Mouse (Mus musculus) testis, postnatal 14 days (tissue): ENCODE measurements around the gene Ptk6.
A peak's percentile ranks its signal among the peaks of the same experiment; 100 is the strongest.

Experiments
- DNase-seq: peaks from one replicate; pipeline ENCODE4 v3.0.0; 2021; ENCODE audit warnings: low spot score

Ptk6 gene

DNA sequence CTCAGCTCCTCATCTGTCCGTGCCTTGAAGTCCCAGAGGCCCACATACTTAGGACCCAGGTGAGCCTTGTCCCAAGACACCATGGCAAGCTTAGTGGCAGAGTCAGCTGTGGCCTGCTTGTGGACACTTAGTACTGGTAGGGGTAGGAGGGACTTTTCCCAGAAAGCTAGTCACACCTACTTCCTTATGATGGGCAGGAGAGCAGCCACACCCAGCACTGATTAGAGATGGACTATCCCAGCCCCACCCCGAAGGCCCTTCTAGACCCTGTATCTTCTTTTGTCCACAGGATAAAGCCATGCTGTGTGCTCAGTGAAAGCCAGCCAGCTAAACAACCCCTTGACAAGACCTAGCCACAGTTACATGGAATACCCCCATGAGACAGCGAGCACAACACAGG, at the start of gene Ptk6:
TSS of gene Ptk6 (minus strand) at position 368 of the 400 bp plus-strand sequence.
- no peak for DNase-seq

- DNase-seq = no peak
Measured at GRCm38 (mm10) chr2:181251841-181252240, 49.3 kb upstream of the Ptk6 start.

GRCm38 (mm10) chr2:181249217-181249616, 46.6 kb upstream of the Ptk6 start:
- DNase-seq = no peak

DNA sequence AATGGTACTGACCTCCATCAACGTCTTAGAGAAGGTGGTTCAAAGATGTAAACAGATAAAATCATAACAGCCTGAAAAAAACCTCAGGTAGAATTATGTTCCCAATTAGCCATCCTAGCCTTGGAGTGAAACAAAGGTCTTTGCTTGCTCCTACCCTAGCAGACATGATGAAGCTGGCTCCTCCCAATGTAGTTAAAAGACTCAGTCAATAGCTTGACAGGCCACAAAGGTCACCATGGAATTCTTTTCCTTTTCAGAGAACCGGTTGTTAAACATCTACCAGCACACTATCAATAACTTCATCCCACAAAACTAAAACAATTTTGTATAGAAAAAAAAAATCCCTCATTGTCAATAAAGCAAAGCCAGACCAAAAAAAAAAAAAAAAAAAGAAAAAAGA, 42.4 kb upstream of the Ptk6 start:
- DNase-seq = no peak

- DNase-seq = no peak
Measured at GRCm38 (mm10) chr2:181243706-181244394, 41.3 kb upstream of the Ptk6 start.

GRCm38 (mm10) chr2:181242314-181242665, 39.7 kb upstream of the Ptk6 start:
- no peak for DNase-seq

DNA sequence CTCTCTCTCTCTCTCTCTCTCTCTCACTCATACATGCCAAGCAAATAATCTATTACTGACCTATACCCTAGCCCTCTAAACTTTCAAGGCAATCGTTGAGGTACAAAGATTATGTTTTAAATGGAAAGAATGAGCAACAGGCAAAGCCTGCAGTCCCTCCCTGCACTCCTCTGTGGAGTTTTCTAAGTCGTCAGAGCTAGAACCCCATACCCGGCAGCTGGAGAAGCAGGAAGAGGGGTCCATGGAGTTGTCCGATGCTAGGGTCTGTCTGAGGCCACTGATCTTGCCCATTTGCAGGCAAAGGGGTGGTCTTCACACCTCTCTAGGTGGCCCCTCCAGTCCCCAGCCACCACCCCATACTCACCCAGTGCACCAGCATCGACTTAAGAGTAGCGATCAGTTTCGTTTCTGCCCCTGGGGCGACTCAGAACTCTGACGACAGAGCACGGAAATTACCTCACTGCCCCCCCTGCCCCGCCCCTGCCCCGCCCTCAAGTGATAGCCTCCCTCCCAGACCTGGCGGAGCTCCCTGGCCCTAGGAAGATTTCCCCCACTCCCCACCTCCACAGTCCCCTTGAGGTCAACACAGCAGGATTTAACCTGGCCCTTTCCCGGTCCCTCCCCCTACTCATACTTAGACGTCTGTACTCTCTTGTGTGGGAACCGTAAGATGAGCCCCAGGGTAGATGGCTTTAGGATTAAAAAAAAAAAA, 39.2 kb upstream of the Ptk6 start, which contains the start of gene Helz2:
TSS of gene Helz2 (minus strand) at position 426 of the 712 bp plus-strand sequence.
- DNase-seq = no peak

DNA sequence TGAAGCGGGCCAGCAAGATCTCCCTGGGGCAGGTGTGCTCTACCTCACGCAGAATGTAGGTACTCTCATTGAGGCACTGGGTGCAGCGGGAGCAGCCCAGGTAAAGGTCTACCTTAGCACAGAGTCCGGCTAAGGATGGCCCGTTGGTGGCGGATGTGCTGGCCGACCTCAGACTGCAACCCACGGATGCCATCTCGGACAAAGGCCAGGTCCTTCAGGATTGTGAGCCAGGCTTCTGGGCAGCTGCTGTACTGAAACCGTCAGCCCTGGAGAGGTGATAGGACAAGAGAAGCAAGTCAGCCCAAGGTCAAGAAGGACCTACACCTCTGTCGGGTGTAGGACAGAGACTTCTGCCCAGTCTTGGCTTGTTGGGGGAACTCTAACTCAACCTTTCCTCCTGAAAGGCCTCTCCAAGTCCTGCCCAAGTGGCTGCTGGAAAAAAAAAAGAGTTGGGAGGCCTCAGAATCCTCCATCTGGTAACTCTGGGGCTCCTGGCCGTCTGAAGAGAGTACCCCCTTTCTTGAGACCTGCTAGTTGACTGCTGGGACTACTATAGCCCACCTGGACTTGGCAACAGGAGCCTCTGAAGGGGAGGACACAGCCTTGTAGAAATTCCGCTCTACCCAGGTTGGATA, 38.3 kb upstream of the Ptk6 start:
- no peak for DNase-seq

DNA sequence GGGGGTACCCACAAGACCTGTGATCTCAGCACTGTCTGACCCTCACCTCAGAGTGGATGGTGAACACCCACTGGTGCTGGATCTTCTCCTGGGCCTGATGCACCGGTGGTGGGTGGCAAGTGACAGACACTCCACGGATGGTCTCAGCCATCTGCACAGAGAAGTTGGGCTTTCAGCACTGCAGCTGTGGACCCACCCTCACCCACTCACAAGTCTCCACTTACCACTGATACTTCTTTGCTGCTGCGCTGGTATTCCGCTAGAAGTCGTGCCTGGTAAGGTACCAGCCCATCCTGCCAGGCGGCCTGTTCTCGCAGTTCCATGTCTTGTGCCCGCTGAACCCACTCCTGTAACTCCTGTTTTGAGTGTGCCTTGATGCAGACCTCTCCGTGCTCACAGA, 36.7 kb upstream of the Ptk6 start:
- DNase-seq = no peak

- no peak for DNase-seq
Measured at GRCm38 (mm10) chr2:181238861-181239260, 36.3 kb upstream of the Ptk6 start.

GRCm38 (mm10) chr2:181238091-181238610, 35.6 kb upstream of the Ptk6 start:
- DNase-seq = no peak

- DNase-seq = no peak
Measured at GRCm38 (mm10) chr2:181237251-181238014, 34.8 kb upstream of the Ptk6 start.

DNA sequence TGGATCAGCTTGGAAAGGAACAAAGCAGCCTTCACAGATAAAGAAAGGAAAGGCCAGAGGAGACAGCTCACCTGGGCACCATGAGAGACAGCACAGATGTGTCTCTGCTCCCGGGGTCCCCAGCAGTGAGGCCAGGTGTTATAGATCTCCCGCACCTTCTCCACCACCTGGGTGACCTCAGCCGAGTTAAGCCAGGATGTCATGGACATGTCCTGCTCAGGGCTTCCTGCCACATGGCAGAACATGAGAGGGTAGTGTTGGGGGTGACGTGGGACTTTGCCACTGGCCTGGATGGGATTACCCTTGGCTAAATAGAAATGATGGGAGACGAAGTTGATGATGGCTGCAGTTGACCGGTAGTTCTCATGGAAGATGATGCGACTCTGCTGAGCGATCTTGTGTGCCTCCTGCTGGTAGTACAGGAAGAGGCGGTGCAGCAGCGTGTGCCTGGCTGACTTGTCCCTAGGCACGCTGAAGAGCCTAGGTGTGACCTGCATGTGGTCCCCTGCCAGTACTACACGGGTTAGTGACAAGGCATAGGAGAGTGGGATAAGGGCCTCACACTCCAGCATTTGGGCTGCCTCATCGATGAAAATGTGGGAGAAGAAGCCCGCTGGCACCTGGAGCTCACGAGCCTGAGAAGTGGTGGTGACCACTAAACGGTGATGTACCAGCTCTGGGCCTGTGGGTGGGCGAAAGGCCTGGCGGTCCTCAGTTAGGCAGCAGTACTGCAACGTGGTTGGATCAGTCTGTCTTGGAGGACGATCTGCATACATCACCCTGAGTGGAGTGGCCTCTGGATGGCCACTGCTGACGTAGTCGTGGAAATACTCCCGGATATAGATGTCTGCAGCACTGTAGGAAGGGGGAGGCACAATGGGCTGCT, 33.3 kb upstream of the Ptk6 start:
- DNase-seq = no peak

DNA sequence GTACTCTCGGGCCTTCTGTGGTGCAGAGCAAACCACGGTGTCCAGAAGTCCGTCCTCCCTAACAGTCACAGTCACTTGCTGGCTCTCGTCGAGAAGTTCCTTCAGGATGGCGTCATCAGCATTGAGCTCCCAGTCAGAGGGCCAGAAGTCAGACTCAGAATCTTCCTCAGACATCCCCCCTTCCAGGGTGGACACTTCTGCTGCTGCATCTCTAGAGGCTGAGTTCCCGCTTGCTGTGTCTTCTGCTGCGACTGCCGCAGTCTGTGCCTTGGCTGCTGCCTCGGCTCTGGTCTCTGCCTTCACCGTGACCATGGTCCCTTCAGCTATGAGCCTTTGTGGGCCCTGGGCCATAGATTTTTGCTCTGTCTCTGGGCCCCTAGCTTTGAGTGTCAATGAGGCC, 32.1 kb upstream of the Ptk6 start:
- DNase-seq = no peak

GRCm38 (mm10) chr2:181233443-181233842, 30.9 kb upstream of the Ptk6 start:
- DNase-seq = no peak

- DNase-seq = no peak
Measured at GRCm38 (mm10) chr2:181231171-181231570, 28.6 kb upstream of the Ptk6 start.

DNA sequence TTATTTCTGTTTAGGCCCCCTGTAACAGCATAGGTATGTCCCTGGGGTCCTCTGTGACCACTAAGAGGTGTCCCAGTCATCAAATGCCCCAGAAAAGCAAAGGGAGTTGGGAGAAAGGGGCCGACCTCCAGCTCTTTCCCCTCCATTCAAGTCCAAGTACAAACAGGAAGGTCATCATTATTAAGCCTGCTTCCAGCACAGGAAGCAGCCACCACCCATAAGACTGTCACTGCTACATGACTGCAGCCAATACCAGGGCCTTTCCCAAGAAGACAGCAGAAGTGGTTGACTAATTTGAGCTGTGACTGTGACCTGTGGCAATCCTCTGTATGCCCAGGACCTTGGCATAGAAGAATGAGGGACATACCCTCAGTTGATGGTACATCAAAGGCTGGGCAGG, 25.7 kb upstream of the Ptk6 start:
- no peak for DNase-seq

DNA sequence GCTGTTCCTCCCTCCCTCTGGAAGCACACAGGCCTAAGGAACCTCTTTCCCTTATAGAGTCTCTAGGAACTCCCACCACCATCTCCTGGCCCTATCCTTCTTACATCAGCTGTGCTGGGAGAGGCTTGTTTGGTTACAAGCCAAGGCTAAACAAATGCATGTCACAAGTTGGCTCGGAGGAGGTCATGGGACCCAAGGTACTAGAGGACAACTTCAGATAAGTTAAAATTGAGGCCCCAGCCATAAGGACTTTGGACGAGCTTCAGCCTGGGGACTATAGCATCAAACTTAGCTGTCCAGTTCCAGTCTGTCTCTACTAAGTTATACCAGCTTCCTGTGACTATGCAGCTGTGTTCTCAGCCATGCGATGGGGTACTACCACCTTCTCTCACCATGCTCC, 24.5 kb upstream of the Ptk6 start:
- DNase-seq = no peak

DNA sequence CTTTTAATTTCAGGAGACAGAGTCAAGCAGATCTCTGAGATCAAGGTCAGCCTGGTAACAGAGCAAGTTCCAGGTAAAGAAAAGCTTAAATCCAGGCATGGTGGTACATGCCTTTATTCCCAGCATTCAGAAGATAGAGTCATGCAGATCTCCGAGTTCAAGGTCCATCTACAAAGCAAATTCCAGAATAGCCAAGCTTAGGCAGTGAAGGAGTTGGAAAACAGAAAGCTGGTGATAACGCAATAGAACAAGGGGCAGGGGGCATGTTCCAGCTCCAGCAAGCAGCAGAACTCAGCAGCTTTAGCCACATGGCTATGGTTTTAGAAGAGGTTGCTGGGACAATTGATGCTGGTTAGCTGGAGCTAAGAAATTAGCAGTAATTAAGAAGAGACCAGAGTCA, 22.4 kb upstream of the Ptk6 start:
- no peak for DNase-seq

GRCm38 (mm10) chr2:181220361-181220760, 17.8 kb upstream of the Ptk6 start:
- DNase-seq = no peak

GRCm38 (mm10) chr2:181219538-181220216, 17.1 kb upstream of the Ptk6 start, which contains the start of gene Fndc11:
TSS of gene Fndc11 (plus strand) at chr2:181220013.
- peak; percentile 73 for DNase-seq
